Mouse (Mus musculus): ENCODE measurements at regions not wholly inside any gene's neighbourhood (a gene's known extent, or its start where the extent isn't known, plus 50 kb on each side); places are given as distances from the start of the nearest gene placed in this dataset.

- TF ChIP-seq CTCF (IDR thresholded peaks at IDR 0.05; ENCODE audit: borderline replicate concordance, insufficient read depth, low read depth, low read length) (no peak), POLR2A (IDR thresholded peaks at IDR 0.05; ENCODE audit: borderline replicate concordance, insufficient read depth, low read length) (no peak)
These were observed 282.3 kb downstream of the Insc start for GRCm38 (mm10) chr7:115025803-115026202.

Data from cerebellum, adult 2 months (tissue).